Mouse (Mus musculus) ES-Bruce4 (cell line): ENCODE data around the gene Eral1.

Experiments used
- CTCF ChIP-seq: IDR thresholded peaks from one replicate; pipeline ENCODE4 v1.8.1; 2011; ENCODE audit warnings: low read depth, low read length
- EP300 ChIP-seq: IDR thresholded peaks from 2 replicates; pipeline ENCODE4 v1.6.1; 2011; ENCODE audit warnings: low read depth, low read length; ENCODE audit not compliant: insufficient read depth
- POLR2A ChIP-seq: IDR thresholded peaks from one replicate; pipeline ENCODE4 v1.8.1; 2011; ENCODE audit warnings: low read length; ENCODE audit not compliant: insufficient read depth

- TF ChIP-seq EP300, result no peak
- TF ChIP-seq CTCF, result no peak
- TF ChIP-seq POLR2A, result no peak
Observed at GRCm38 (mm10) chr11:78069130-78069529, 11.1 kb downstream of the Eral1 start.
